Mouse (Mus musculus) frontal cortex, postnatal 10 days (tissue): ENCODE measurements at regions not wholly inside any gene's neighbourhood (a gene's known extent, or its start where the extent isn't known, plus 50 kb on each side); places are given as distances from the start of the nearest gene placed in this dataset.

Source experiments
- DNase-seq, 2 experiments: peaks; one replicate each; pipeline ENCODE4 v3.0.0; 2022; ENCODE audit warnings: low spot score in 2 of 2, mixed read lengths in 1 of 2

GRCm38 (mm10) chr16:72152920-72153319 is 155.2 kb upstream of the Robo1 start:
- DNase-seq, result no peak

GRCm38 (mm10) chr16:72157913-72158312 is 150.2 kb upstream of the Robo1 start:
- no peak for DNase-seq

- no peak for DNase-seq
Measured at GRCm38 (mm10) chr16:72159411-72159810, 148.7 kb upstream of the Robo1 start.

GRCm38 (mm10) chr16:72175727-72176126 is 132.4 kb upstream of the Robo1 start:
- DNase-seq, result no peak

- DNase-seq, result no peak
Measured at GRCm38 (mm10) chr16:72194320-72194719, 113.8 kb upstream of the Robo1 start.

- peak; percentile 17 to 70 for DNase-seq
Measured at GRCm38 (mm10) chr16:72215360-72216013, 92.6 kb upstream of the Robo1 start.

- no peak for DNase-seq
Measured at GRCm38 (mm10) chr16:72218021-72218420, 90.1 kb upstream of the Robo1 start.

GRCm38 (mm10) chr16:72221912-72222502 is 86.1 kb upstream of the Robo1 start:
- no peak for DNase-seq

- DNase-seq, result no peak
Measured at GRCm38 (mm10) chr16:72223860-72224259, 84.2 kb upstream of the Robo1 start.

GRCm38 (mm10) chr16:72225157-72225880 is 82.8 kb upstream of the Robo1 start:
- DNase-seq, result no peak

GRCm38 (mm10) chr16:72234366-72234765 is 73.7 kb upstream of the Robo1 start:
- DNase-seq, result no peak

- no peak for DNase-seq
Measured at GRCm38 (mm10) chr16:72239631-72240030, 68.5 kb upstream of the Robo1 start.

GRCm38 (mm10) chr16:72256388-72256787 is 51.7 kb upstream of the Robo1 start:
- no peak for DNase-seq
